ENCODE assay signal across 11 mouse cellular contexts in the genomic region with DNA sequence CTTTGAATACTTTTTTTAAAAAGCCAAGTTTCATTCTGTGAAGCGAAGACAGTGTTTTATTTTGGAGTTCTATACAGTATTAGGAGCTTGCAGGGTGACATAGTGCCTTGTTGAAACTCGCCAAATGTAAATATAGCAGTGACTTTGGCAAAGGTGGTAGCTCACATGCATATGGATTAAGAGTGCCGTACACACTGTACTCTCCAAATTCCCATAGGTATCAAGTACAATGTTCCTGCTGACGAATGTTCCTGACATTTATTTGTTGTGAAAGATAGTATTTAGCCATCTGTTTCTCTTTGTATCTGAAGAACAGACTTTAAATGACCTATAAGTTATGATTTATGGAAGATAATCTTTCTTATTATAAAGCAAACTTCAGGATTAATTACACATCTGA.
"Had no signal": no experiment of that assay in that cellular context is flagged by ENCODE, and none has a peak within 500 bp of the region (broad histone marks: within the 10 kb centered on the region; RNA-seq: fewer than 3 reads in every experiment).

No protein-coding gene starts in this region.

- ATAC-seq: liver, postnatal 0 days; lung, postnatal 0 days; midbrain, embryonic 13.5 days; midbrain, embryonic 15.5 days had no signal

- DNase-seq: liver, postnatal 0 days; lung, adult 2 months; lung, postnatal 14 days; lung, postnatal 36 days; right cerebral cortex, postnatal 14 days; thymus, adult 18-20 months; thymus, postnatal 14 days; thymus, postnatal 36 days had no signal
